Mouse (Mus musculus) heart, adult 2 months (tissue): ENCODE measurements at regions not wholly inside any gene's neighbourhood (a gene's known extent, or its start where the extent isn't known, plus 50 kb on each side); places are given as distances from the start of the nearest gene placed in this dataset.

Experiments
- DNase-seq, 2 experiments: peaks; one replicate each; pipeline ENCODE4 v3.0.0; 2021
- H3K27ac ChIP-seq: fragments of 200-600 bp; 2 replicates; pipeline ENCODE4 v1.8.1; 2022
- H3K27me3 ChIP-seq: fragments of 200-500 bp; 2 replicates; pipeline ENCODE4 v1.6.1; 2012; ENCODE audit warnings: mild to moderate bottlenecking, low read length, inconsistent platforms, mixed read lengths; ENCODE audit not compliant: control insufficient read depth, insufficient read depth
- H3K36me3 ChIP-seq: fragments of 200-500 bp; 2 replicates; pipeline ENCODE4 v1.6.1; 2012; ENCODE audit warnings: low read length, inconsistent platforms; ENCODE audit not compliant: control insufficient read depth, insufficient read depth
- H3K4me1 ChIP-seq: fragments of 200-500 bp; 2 replicates; pipeline ENCODE4 v1.6.1; 2011; ENCODE audit warnings: low read length; ENCODE audit not compliant: control insufficient read depth, insufficient read depth
- H3K4me3 ChIP-seq: fragments of 200-600 bp; 2 replicates; pipeline ENCODE4 v1.8.1; 2022
- H3K79me2 ChIP-seq: fragments of 200-500 bp; replicated peaks from 2 replicates; pipeline ENCODE4 v1.6.1; 2012; ENCODE audit warnings: mild to moderate bottlenecking, inconsistent platforms, low read length, moderate library complexity, mixed read lengths; ENCODE audit not compliant: control insufficient read depth, insufficient read depth
- H3K9ac ChIP-seq: fragments of 200-500 bp; 2 replicates; pipeline ENCODE4 v1.6.1; 2012; ENCODE audit warnings: low read depth, mild to moderate bottlenecking, control low read depth, inconsistent platforms, low read length, mixed read lengths
- CTCF ChIP-seq: fragments of 200-600 bp; IDR thresholded peaks from 2 replicates; pipeline ENCODE4 v1.8.1; 2022; ENCODE audit warnings: antibody characterized with exemption, mild to moderate bottlenecking, moderate library complexity
- EP300 ChIP-seq: fragments of 200-500 bp; IDR thresholded peaks from 2 replicates; pipeline ENCODE4 v1.6.1; 2011; ENCODE audit warnings: low read depth, low read length, control low read depth; ENCODE audit not compliant: insufficient read depth
- POLR2A ChIP-seq: fragments of 200-500 bp; IDR thresholded peaks from 2 replicates; pipeline ENCODE4 v1.6.1; 2011; ENCODE audit warnings: mild to moderate bottlenecking, low read depth, low read length, control low read depth; ENCODE audit not compliant: insufficient read depth
- WGBS: fragments of 180-500 bp; shearing (Covaris S2); methylation state at CpG from one replicate; pipeline ENCODE4 v1.1.7; 2018; 5-methylcytosine and 5-hydroxymethylcytosine counted together
- intact Hi-C: fragments of 180-260 bp; cut with DNase I; formaldehyde crosslinking; loops from one replicate; pipeline ENCODE4 v1.15.1; 2025

- Histone ChIP-seq H3K4me1 (no peaks in the 10 kb centered on the region), H3K9ac (no peak overlapping the region), H3K36me3 (no peaks in the 10 kb centered on the region), H3K4me3 (no peak overlapping the region), H3K79me2 (no peaks in the 10 kb centered on the region), H3K27me3 (no peaks in the 10 kb centered on the region), H3K27ac (no peak overlapping the region)
- no peak for DNase-seq
- WGBS = 51% methylated on average over 2 of the region's 2 CpGs
- no peak for TF ChIP-seq EP300
- TF ChIP-seq CTCF = no peak
- no peak for TF ChIP-seq POLR2A
- intact Hi-C loops = loop anchor here (10.0 kb wide), 1 partner anchor 166 kb away; no protein-coding TSS in a partner anchor
Measured at GRCm38 (mm10) chr9:113459221-113459620, 248.8 kb downstream of the Pdcd6ip start.

GRCm38 (mm10) chr9:113458741-113459154, 249.3 kb downstream of the Pdcd6ip start:
- H3K9ac ChIP-seq = no peak overlapping the region
- no peak overlapping the region for H3K27ac ChIP-seq
- 34% methylated on average over 5 of the region's 5 CpGs for WGBS
- no peaks in the 10 kb centered on the region for H3K27me3 ChIP-seq
- H3K4me1 ChIP-seq = no peaks in the 10 kb centered on the region
- H3K36me3 ChIP-seq = no peaks in the 10 kb centered on the region
- TF ChIP-seq POLR2A (no peak), CTCF (no peak), EP300 (no peak)
- DNase-seq = no peak
- no peaks in the 10 kb centered on the region for H3K79me2 ChIP-seq
- no peak overlapping the region for H3K4me3 ChIP-seq
- intact Hi-C loops = loop anchor here (10.0 kb wide), 1 partner anchor 166 kb away; no protein-coding TSS in a partner anchor

- Histone ChIP-seq H3K79me2 (no peaks in the 10 kb centered on the region), H3K9ac (no peak overlapping the region), H3K4me3 (no peak overlapping the region), H3K4me1 (no peaks in the 10 kb centered on the region), H3K27ac (no peak overlapping the region), H3K27me3 (no peaks in the 10 kb centered on the region), H3K36me3 (no peaks in the 10 kb centered on the region)
- no peak for DNase-seq
- no peak for TF ChIP-seq CTCF
- no peak for TF ChIP-seq EP300
- TF ChIP-seq POLR2A = no peak
- WGBS = 82% methylated on average over 13 of the region's 13 CpGs
- intact Hi-C loops = loop anchor here (10.0 kb wide), 1 partner anchor 167 kb away; no protein-coding TSS in a partner anchor
Measured at GRCm38 (mm10) chr9:113457169-113457850, 250.7 kb downstream of the Pdcd6ip start.

- H3K9ac ChIP-seq = no peak overlapping the region
- intact Hi-C loops = loop anchor here (10.0 kb wide), 1 partner anchor 169 kb away; no protein-coding TSS in a partner anchor
- no peaks in the 10 kb centered on the region for H3K36me3 ChIP-seq
- H3K27me3 ChIP-seq = no peaks in the 10 kb centered on the region
- no peak for DNase-seq
- no peak overlapping the region for H3K27ac ChIP-seq
- no peaks in the 10 kb centered on the region for H3K79me2 ChIP-seq
- no peak overlapping the region for H3K4me3 ChIP-seq
- H3K4me1 ChIP-seq = no peaks in the 10 kb centered on the region
- WGBS = 79% methylated on average over 5 of the region's 5 CpGs
- TF ChIP-seq CTCF (peak; percentile 47), POLR2A (no peak)
Measured at GRCm38 (mm10) chr9:113455577-113455976, 252.5 kb downstream of the Pdcd6ip start.

- 72% methylated on average over 3 of the region's 3 CpGs for WGBS
- H3K27ac ChIP-seq = no peak overlapping the region
- no peak overlapping the region for H3K9ac ChIP-seq
- no peak for TF ChIP-seq EP300
- no peak for TF ChIP-seq POLR2A
- no peak for TF ChIP-seq CTCF
- no peaks in the 10 kb centered on the region for H3K36me3 ChIP-seq
- no peak for DNase-seq
- H3K27me3 ChIP-seq = no peaks in the 10 kb centered on the region
- no peaks in the 10 kb centered on the region for H3K4me1 ChIP-seq
- H3K4me3 ChIP-seq = no peak overlapping the region
- no peaks in the 10 kb centered on the region for H3K79me2 ChIP-seq
- intact Hi-C loops = loop anchor here (10.0 kb wide), 1 partner anchor 172 kb away; no protein-coding TSS in a partner anchor
Measured at GRCm38 (mm10) chr9:113453231-113453630, 254.8 kb downstream of the Pdcd6ip start.

GRCm38 (mm10) chr9:113441770-113442411, 266.2 kb downstream of the Pdcd6ip start:
- TF ChIP-seq EP300 (no peak), CTCF (peak; percentile 84)
- no peaks in the 10 kb centered on the region for H3K79me2 ChIP-seq
- H3K4me1 ChIP-seq = no peaks in the 10 kb centered on the region; the same call in 1 of the 2 replicates
- no peaks in the 10 kb centered on the region for H3K36me3 ChIP-seq
- H3K27ac ChIP-seq = no peak overlapping the region
- H3K27me3 ChIP-seq = no peaks in the 10 kb centered on the region
- intact Hi-C loops = no loop called here
- H3K4me3 ChIP-seq = 0 out of 2 replicates have a peak overlapping the region, but pooled peaks have one; percentile 15
- DNase-seq = peak; percentile 39 to 63
- H3K9ac ChIP-seq = no peak overlapping the region
- 7% methylated on average over 21 of the region's 21 CpGs for WGBS
